Mouse (Mus musculus): ENCODE data around the gene Gm16867. TPM values are rescaled to one million over a fixed set of nuclear protein-coding genes. Genes with fewer than 3 reads are reported as not detected.

Gm16867 gene
- 6.4 and 7.9 TPM in 2 replicates for polyA plus RNA-seq (2021; fragmentation: Nextera tagmentation)
- long read RNA-seq, experiment 1, partial matches to known transcripts, result 0 of 14 reads
- long read RNA-seq, experiment 1, other reads (novel, unspliced or antisense), result 8 of 14 reads
- long read RNA-seq, experiment 2, transcript Gm16867-205 (3 exons, 3,593 nt), result major isoform, 15 of 46 reads
- long read RNA-seq, experiment 2, partial matches to known transcripts, result 4 of 46 reads
- long read RNA-seq, experiment 2, other reads (novel, unspliced or antisense), result 24 of 46 reads

DNA sequence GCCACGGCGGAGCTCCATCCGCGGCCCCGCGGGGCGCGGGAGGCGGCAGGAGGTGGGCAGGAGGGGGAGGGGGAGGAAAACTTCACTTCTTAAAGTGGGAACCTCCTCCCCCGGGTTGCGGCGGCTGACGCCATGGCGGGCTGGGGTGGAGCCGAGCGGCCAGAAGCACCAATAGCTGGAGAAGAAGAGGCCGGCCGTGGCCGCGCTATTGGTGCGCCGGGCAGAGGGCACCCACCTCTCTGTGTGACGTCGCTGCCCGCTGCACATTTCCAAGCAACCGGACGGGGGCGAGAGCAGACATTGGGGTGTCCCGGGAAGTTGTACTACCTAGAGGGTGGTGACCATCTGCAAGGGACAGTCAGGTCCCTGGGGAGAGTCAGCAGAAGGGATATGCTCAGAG is at the start of gene Gm16867:
Gene Gm16867 (minus strand): TSS at position 189 of the 400 bp plus-strand sequence.

DNA sequence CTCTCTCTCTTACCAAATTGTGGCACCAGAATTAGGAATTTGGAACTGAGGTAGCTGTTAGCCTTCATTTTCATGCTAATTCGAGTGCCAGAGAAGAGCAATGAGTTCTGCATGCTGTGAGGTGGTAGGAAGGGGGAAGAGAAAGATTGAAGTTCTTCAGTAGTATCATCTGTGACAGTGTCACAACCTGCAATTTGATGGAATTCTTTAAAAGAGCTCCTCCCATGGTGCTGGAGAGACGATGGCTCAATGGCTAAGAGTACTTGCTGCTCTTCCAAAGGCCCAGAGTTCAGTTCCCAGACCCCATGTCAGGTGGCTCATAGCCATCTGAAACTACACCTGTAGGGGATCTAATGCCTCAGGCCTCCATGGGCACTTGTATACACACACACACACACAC is 9.3 kb upstream of the Gm16867 start, which contains the start of gene Gm27179:
Gene Gm27179 (minus strand): TSS at position 101 of the 400 bp plus-strand sequence.

Other genes with a start within 250 kb of the Gm16867 start
- 0.04 TPM in 1 of 2 replicates, not detected in the other for gene Synb, start 209.1 kb downstream of the Gm16867 start, polyA plus RNA-seq (2021; fragmentation: Nextera tagmentation)
- gene Gm27179, start 9.2 kb upstream of the Gm16867 start, polyA plus RNA-seq (2021; fragmentation: Nextera tagmentation), result not detected in 2 replicates
- gene Entpd4b, start 52.1 kb upstream of the Gm16867 start, polyA plus RNA-seq (2021; fragmentation: Nextera tagmentation), result 43.6 and 47.9 TPM in 2 replicates

All from layer of hippocampus, adult 6 months (tissue).